Mouse (Mus musculus): ENCODE data around the gene Msto1. TPM values are rescaled to one million over a fixed set of nuclear protein-coding genes. Genes with fewer than 3 reads are reported as not detected.
A peak's percentile ranks its signal among the peaks of the same experiment; 100 is the strongest.
"Not testable (repeated sequence)": the region's sequence is repeated elsewhere in the genome, so short reads cannot be mapped to it uniquely, and the experiment has no call there.

Gene Msto1
- 22.9 and 24.5 TPM in 2 replicates for total RNA-seq (2021)
- long read RNA-seq, transcript Msto1-202 (14 exons, 1,875 nt), result major isoform, 26 of 33 reads
- long read RNA-seq, partial matches to known transcripts, result 3 of 33 reads
- long read RNA-seq, other reads (novel, unspliced or antisense), result 4 of 33 reads

DNA sequence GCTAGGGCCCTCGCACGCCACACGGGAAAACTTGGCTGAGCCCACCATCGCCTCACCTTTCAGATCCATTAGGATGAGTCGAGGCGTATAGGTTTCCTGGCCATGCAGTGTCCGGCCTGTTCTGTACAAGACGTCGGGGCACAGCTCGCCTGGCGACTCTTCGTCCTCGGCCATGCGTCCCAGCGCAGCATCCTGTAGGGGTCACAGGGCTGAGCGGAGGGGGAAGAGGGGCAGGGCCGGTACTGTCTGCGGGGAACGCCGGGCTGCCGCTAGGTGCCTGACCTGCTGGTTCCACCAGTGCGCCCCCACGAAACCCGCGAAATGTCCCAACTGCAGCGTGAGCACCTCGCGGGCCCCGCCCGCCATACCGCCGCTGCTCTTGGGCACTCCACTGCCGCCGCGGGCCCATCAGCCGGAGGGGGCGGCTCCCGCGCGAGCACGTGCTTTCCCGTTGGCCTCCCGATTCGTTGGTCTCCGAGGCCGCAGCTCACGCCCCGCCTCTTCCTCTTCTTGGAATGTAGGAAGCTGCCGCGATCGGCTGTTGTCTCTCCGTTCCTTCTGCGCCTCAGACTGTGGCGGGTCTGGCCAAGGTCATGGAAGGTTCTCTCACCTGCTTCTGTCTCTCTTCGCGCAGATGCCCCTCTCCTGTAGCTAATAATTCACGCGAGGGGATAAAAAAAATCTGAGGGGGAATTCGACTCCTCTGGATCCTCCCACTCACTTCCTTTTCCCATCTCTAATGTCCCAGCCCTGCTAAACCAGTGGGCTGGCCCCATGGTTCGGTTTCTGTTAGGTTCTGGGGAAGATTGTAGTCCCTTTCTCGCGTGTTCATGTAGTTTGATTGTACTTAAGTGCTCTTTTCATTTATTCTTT, at the start of gene Msto1:
Gene Msto1, minus strand, starts transcription at position 489 of the 873 bp plus-strand sequence.
- DNase-seq, result peak; percentile 92

DNA sequence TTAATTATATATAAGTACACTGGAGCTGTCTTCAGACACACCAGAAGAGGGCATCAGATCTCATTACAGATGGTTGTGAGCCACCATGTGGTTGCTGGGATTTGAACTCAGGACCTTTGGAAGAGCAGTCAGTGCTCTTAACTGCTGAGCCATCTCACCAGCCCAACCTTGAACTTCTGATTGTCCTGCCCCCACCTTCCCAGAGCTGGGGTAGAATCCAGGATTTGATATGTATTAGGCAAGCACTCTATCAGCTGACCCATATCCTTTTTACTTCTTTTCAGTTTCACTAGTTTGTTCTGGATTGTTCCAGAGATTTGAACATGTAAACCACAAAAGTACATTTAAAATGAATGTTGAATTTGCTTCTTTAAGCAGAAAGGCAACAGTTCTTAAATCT, 49.4 kb upstream of the Msto1 start:
- DNase-seq, result not testable (repeated sequence)

DNA sequence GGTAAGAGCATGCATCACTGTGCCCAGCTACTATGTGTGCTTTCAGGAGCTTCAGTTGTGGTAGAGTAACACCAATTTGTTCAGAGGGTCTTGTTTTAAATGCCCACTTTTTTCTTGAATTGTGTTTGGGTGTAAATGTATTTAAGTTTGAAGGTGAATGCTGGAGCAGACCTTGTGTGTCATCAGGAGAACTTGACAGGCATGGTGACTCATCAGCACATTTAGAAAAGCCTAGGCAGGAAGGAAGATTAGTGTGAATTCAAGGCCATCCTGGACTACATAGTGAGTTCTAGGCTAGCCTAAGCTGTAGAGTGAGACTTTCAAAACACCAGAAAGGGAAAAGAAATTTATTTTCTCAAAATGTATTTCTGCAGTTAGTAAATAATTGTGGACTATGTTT, 39.9 kb upstream of the Msto1 start:
- no peak for DNase-seq

DNA sequence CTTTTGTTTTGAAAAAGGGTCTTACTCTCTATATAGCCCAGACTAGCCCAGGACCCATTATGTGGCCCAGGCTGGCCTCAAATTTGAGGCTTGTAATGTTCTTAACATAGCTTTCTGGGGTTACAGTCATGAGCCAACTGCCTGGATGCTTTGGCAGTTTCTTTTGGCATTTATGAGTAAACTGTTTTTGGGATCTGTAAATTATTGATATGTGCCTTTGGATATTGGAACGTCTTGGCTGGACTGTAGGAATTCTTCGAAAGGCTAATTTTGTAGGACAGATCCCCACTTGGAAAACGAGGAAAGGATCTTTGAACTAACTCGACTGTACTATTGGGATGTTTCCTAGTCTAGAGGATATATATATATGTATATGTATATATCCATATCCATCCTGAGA, 39.4 kb upstream of the Msto1 start:
- no peak for DNase-seq

DNA sequence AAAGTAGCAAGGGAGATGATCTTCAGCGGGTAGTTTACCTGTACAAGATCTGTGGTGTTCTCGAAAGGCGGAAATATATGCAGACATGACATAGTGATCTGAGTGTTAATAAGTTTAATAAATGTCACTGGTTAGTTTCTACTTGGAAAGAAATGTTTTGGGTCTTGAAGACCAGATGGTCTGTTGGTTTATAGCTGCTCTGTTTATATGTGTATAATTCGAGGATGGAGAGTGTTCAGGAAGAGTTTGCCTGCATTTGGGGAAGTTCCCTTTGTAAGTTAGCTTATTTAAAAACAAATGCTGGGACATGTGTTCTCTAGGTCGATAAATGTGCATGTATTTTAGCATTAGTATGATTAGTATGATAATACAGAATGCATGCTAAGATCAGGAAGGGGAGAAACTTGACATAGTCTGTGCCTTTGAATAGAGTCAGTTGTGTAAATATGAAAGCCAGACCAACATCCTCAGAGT, 37.6 kb upstream of the Msto1 start:
- no peak for DNase-seq

DNA sequence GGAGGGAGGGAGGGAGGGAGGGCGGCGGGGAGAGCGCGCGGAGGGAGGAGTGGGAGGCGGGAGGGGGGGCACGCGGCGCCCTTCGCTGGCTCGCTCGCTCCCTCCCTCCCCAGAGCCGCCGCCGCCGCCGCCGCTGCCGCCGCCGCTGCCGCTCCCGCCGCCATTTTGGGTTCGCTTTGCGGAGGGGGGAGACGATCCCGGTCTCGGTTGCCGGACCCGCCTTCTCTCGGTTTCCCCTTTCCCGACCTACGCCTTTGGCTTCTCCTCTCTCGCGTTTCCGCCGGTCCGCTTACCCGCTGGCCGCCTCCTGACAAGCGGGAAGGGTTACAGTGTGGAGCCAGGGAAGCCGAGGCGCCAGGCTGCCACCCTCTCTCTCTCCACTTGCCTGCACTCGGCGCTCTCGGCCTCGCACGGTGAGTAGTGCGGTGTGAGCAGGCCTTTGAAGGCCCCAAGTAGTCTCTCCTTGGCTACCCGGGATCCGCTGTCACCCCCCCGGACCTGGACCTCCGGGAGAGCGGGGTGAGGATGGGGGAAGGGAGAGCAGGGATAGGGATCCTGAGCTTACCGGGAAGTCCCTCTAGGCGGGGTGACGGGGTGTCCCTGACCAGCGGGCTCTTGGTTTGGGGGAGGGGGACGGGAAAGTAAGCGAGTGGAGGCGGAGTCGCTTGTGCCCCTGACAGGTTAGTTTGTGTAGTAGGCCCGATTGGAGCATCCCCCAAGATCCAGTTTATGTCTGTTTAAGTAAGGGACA, 37.0 kb upstream of the Msto1 start, which contains the start of the genes Ash1l and Dap3:
Gene Ash1l, plus strand, starts transcription at position 47 of the 751 bp plus-strand sequence.
Gene Dap3, minus strand, starts transcription at position 606 of the 751 bp plus-strand sequence.
- peak; percentile 74 for DNase-seq

DNA sequence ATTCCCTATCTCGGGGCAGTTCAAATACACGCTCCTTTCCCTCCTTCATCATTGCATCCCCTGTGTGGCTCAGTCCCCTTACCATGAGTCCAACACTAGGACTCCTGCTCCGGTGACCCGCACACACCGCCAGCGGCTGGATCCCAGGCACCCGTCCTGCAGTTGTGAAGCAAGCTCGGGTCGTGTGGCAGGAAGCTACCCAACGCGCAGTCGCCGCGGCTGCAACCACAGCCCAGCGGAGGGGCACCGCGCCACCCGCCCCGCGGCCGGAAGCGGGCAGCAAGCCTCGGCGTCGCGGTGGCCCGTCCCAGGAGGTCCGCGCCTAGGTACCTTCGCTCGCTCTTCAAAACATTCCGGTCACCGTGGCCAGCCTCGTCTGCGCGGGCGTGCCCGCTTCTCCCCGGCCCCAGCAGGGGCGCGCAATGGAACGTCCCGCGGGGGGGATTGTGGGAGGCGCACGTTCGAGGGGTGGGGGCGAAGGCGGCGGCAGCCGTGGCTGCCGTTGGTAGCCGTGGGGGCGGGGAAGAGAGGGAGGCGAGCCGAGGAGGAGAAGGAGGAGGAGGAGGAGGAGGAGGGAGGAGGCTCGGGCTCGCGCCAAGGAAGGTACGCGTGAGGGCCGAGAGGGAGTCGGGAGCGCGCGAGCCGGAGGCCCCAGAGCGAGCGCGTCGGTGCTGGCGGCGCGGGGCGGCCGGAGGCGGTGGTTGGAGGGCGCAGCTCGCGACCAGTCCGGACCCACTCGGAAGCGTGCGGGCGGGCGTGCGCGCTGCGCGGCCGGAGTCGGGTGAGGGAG, 36.2 kb upstream of the Msto1 start:
- DNase-seq, result peak; percentile 95

DNA sequence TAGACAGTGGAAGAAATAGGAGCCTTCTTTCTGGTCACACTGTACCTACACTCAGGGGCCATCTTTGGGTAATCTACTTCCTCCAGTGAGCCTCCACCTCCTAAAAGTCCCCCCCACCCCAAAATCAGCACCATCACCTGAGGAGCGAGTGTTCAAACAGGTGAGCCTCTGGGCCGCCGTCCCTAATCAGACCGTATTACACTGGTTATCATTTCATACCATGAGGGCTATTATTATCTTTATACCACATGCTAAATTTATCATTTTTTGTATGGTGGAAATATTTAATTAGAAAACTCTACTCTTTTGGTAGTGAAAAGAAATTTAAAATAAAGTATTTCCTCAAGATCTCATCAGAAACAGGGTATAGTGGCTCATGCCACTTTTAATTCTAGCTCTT, 30.3 kb upstream of the Msto1 start:
- no peak for DNase-seq

DNA sequence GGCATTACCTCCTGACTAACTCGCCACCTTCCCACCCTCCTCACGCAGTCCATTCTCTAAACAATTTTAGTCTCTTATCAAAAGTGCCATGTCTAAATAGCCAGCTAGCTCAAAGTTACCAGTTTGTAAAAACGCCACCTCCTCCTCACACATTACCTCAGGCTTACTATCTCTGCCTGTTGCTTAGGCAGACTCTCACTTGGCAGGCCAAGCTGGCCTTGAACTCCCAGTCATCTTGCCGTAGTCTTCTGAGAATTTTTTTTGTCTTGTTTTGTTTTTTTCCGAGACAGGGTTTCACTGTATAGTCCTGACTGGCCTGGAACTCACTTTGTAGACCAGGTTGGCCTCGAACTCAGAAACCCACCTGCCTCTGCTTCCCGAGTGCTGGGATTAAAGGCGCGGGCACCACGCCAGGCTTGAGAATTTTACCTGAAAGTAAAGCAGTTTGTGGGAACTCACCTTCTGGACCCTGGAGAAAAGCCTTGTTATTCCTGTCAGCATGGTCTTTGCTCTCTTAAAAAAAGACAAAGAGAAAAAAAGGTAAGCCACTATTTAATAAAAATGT, 28.6 kb upstream of the Msto1 start:
- DNase-seq, result peak; percentile 42

DNA sequence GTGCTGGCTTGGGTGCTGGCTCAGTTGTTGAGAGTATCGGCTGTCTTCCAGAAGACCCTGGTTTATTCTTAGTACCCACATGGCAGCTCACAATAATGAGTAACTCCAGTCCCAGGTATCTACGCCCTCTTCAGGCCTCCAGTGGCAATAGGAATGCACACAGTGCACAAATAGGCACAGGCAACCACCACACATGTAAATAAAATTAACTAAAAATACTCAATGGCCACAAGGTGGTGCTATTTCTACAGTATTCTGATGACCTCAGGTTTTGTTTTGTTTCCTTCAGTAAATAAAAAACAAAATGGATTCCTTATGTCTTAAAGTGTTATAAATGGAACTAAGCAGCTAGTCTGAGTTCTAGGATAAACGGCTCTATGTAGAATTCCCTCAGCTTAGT, 25.9 kb upstream of the Msto1 start:
- no peak for DNase-seq

DNA sequence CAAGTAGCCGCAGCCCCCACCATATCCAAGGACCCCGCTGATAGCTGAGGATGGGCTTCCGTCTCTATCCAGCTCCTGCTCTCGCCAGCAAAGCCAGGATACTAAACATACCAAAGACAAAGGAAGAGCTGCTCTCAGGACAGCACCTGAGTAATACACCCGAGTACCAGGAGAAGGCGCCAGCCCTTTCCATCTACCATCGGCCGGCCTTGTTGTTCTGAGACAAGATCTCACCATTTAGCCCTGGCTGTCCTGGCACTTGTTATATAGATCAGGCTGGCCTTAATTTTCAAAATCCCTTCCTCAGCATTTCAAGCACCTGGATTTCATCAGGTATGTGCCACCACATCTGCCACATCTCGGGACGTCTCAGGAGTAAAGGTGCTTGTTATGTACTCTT, 25.3 kb upstream of the Msto1 start:
- DNase-seq, result no peak

DNA sequence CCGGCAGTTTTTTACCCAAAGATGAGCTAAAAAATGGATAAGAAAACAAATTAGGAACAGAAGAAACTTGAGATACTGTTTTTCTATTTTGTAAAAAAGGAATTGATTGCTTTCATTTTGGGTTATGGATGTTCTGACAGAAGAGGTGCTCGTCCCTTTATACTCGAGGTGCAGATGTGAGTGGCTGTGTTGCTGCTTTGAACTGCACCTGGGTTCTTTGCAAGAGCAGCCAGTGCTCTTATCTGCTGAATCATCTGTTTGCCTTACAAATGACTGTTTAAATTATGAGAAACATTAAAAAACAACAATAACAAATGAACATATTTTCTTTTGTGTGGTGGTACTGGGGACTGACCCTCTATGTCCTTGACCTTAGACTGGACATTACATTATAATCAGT, 15.7 kb upstream of the Msto1 start:
- DNase-seq, result no peak

DNA sequence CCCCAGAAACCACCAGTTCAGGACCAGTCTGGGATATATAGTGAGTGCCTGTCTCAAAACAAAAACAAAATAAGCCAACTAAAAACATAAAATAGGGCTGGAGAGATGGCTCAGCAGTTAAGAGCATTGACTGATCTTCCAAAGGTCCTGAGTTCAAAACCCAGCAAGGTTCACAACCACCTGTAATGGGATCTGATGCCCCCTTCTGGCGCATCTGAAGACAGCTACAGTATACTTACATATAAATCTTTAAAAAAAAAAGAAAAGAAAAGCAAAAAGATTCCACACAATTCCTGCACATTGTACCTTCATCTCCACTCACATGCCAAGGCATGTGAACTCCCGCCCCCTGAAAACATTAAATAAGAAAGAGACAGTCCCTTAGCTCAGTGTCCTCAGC, 11.9 kb upstream of the Msto1 start:
- no peak for DNase-seq

DNA sequence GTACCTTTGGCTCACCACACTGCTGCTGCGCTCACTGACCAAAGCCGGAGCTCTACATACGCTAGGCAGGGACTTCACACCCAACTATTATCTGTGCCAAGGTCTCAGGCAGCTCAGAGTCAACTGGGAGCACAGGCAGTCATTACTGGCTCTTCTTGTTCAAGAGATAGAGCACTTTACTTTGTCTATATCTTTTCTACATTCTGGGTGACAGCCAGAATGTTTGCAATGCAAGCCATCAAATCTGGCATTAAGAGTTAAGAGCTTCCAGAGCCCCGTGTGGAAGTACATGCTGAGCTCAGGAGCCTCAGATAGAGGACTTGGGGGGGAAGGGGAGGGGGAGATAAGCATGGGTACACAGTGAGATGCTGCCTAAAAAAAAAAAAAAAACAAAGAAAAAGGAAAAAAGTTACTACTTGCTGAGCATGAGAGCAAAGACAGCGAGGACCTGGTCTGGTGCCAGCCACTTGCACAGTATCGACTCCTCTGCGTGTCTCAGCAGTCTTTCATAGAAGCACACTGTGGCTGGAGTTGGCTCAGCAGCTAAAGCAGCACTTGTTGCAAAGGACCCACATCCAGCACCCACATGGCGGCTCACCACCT, 10.3 kb upstream of the Msto1 start:
- peak; percentile 59 for DNase-seq

DNA sequence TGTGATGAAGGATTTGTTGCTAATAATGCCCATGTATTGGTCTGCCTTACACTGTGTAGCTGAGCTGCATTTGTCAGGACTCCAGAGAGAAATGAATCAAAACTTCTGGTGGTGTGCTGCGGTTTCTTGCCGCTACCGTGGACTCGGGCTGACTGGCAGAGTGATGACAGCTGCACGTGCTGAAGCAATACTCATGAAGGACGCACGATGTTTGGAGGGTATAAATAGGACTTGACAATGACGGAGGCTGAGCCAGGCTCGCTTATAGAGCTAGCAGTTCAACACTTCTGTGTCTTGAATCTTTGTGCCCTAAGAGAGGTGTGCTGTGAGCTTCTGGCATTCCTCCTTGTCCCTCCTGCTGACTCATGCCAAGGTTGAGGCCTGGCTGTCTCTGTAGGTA, 7.6 kb upstream of the Msto1 start:
- DNase-seq, result no peak

DNA sequence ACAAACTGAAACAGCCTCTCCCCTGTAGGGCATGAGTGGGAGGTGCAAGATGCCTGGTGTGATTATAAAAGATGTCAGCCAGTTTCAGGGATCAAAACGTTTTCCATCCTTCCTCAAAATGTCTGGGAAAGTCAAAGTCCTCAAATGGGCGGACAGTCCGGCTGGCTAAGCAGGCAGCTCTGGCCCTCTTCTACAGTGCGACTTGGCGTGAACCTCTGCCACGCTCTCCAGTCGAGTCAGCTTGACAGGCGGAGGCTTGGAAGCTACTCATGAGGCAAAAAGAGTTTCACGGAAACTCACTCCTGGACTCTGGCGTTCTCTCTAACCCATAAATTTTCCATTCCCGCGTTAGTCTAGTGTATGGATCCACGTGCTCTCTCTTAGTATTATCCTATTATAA, 5.2 kb upstream of the Msto1 start:
- no peak for DNase-seq

DNA sequence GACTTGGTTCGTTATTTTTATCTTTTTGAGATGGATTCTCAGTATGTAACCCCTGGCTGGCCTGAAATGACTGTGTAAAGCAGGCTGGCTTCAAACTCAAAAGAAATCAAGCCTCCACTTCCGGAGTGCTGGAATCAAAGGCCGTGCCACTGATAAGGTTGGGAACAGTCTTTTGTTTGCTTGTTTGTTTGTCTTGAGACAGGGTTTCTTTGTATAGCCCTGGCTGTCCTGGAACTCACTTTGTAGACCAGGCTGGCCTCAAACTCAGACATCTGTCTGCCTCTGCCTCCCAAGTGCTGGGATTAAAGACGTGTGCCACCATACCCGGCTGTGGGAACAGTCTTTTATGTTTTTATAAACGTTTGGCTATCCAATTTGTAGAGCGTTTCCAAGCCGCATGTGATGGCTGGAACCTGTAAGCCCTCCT, 598 bp upstream of the Msto1 start:
- DNase-seq, result no peak

DNA sequence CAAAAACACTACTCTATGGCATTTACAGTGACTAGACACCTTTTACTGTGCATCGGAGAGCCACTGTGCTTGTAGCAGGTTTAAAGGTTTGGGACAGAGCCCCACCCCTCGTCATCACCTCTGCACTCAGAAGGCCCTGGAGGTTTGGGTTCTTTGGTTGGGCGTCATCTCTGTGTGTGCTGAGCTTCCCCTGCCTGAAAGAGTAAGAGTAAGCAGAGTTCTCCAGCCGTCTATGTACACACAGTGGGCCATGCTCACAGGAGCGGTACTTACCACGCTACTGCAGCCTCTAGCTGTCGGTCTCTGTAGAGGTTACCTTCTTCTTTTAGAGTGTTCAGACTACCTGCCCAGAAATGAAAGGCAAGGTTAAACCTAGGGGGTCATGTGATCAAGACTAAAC, 1.2 kb downstream of the Msto1 start:
- no peak for DNase-seq

DNA sequence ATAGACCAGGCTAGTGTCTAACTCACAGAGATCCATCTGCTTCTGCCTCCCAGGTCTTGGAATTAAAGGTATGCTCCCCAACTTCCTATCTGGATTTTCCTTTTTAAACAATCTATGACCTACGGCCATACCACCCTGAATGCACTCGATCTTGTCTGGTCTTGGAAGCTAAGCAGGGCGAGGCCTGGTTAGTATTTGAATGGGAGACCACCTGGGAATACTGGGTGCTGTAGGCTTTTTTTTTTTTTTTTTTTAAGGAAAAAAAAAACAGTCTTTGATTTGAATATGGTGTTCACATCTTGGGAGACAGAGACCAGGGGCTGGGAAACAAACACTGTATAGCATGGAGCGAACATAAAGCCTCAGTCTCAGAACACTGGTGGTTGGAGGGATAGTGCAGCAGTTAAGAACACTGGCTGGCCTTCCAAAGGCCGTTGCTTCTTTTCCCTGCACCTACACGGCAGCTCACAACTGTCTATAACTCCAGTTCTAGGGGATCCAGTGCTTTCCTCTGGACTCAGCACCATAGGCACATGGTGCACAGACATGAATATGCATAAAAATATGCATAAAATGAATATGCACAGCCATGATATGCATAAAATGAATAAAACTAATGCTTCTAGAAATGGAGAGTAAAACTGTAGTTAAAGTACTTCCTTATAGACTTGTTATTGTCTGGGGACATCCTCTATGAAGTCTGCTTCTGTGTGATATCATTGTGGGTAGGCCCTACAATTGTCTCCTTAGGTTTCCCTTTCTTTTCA, 7.2 kb downstream of the Msto1 start:
- DNase-seq, result no peak

DNA sequence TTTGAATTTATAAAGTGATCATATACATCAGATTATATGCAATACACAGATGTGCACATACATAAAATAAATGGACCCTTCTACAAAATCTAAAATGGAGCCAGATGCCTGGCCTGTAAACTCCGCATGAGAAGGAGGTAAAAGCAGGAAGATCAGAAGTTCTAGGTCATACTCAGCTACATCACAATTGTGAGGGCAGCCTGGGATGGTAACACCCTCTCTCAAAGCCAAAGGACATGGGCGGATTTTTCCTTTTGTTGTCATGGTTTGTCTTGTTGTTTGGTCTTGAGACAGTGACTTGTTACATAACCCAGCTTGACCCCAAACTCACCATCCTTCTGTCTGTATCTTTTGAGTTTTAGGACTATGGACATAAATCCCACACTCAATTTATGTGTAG, 8.1 kb downstream of the Msto1 start:
- no peak for DNase-seq

DNA sequence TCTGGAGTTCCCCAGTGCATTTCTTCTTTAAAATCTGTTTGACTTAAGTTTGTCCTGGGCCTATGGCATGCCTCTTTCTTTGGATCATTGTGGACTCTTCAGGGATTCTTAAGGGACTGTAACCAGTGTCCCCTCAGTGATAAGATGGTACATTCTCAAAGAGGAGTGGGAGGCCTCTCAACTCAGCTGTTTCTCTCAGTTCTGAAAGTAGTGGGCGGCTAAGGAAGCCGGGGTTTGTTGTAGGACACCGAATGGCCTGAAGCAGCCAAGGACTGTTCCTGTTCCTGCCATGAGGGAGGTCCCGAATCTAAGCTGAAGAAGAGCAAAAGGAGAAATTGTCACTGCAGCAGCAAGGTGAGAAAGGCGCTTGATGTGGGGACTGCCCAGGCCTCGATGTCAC, 8.6 kb downstream of the Msto1 start:
- no peak for DNase-seq

All from adrenal gland, postnatal 25 days (tissue).